In genomic region chr17:8787762-8788161, GRCm38 (mm10) we compare ENCODE assay signal across 13 mouse cellular contexts.
"Had no signal": no experiment of that assay in that cellular context is flagged by ENCODE, and none has a peak within 500 bp of the region (broad histone marks: within the 10 kb centered on the region; RNA-seq: fewer than 3 reads in every experiment).

No protein-coding gene starts in this region.

- DNase-seq: kidney, postnatal 14 days; layer of hippocampus, postnatal 36 days; liver, embryonic 13.5 days; lung, adult 2 months; lung, postnatal 36 days; thymus, adult 18-20 months; thymus, postnatal 36 days had no signal

- H3K36me3 ChIP-seq: liver, embryonic 13.5 days; midbrain, embryonic 13.5 days; neural tube, embryonic 13.5 days had no signal

- ATAC-seq: intestine, postnatal 0 days; midbrain, embryonic 13.5 days; midbrain, embryonic 16.5 days had no signal

- H3K9ac ChIP-seq: liver, embryonic 13.5 days; midbrain, embryonic 13.5 days; neural tube, embryonic 13.5 days had no signal

- H3K27me3 ChIP-seq: neural tube, embryonic 13.5 days had no signal

- H3K4me1 ChIP-seq: liver, embryonic 13.5 days; midbrain, embryonic 13.5 days; neural tube, embryonic 13.5 days had no signal

- H3K4me2 ChIP-seq: liver, embryonic 13.5 days; midbrain, embryonic 13.5 days; neural tube, embryonic 13.5 days had no signal

- H3K9me3 ChIP-seq: liver, embryonic 13.5 days; midbrain, embryonic 13.5 days; neural tube, embryonic 13.5 days had no signal

- H3K4me3 ChIP-seq: left cerebral cortex, adult 2 months; liver, embryonic 13.5 days; midbrain, embryonic 13.5 days; myocyte; neural tube, embryonic 13.5 days had no signal

- H3K27ac ChIP-seq: left cerebral cortex, adult 2 months; liver, embryonic 13.5 days; midbrain, embryonic 13.5 days; neural tube, embryonic 13.5 days had no signal
